Mouse (Mus musculus) MEL (cell line): ENCODE data around the gene Rfxank. TPM values are rescaled to one million over a fixed set of nuclear protein-coding genes. Genes with fewer than 3 reads are reported as not detected.

Experiments used
- DNase-seq: peaks from one replicate; pipeline ENCODE4 v3.0.0; 2011; ENCODE audit warnings: low read depth, low spot score
- H3K27ac ChIP-seq: 2 replicates; pipeline ENCODE4 v1.5.1; 2012; ENCODE audit warnings: low read depth, mild to moderate bottlenecking, control low read depth, low read length, moderate library complexity; ENCODE audit not compliant: control insufficient read depth
- H3K27me3 ChIP-seq, 2 experiments: fragments of 150-350 bp in 1 of 2; sonication (generic) in 1 of 2; 2 replicates each; pipeline ENCODE4 v1.6.1; 2012; ENCODE audit warnings: low read length in 2 of 2, mild to moderate bottlenecking in 2 of 2, improper control_type of control experiment in 1 of 2, moderate library complexity in 1 of 2; ENCODE audit not compliant: insufficient read depth in 2 of 2, control insufficient read depth in 1 of 2
- H3K36me3 ChIP-seq, 2 experiments: 2 replicates each; pipeline ENCODE4 v1.6.1; 2012 to 2014; ENCODE audit warnings: low read length in 2 of 2, improper control_type of control experiment in 1 of 2, inconsistent platforms in 1 of 2, mild to moderate bottlenecking in 1 of 2; ENCODE audit not compliant: insufficient read depth in 2 of 2, control insufficient read depth in 1 of 2
- H3K4me1 ChIP-seq, 2 experiments: fragments of 150-350 bp in 1 of 2; sonication (generic) in 1 of 2; 2 replicates each; pipeline ENCODE4 v1.6.1; 2012; ENCODE audit warnings: low read length in 2 of 2, improper control_type of control experiment in 1 of 2, mild to moderate bottlenecking in 1 of 2; ENCODE audit not compliant: insufficient read depth in 2 of 2, control insufficient read depth in 1 of 2
- H3K4me3 ChIP-seq, 2 experiments: fragments of 150-350 bp in 1 of 2; sonication (generic) in 1 of 2; 2 replicates each; pipeline ENCODE4 v1.5.1; 2012; ENCODE audit warnings: low read depth in 2 of 2, low read length in 2 of 2, mild to moderate bottlenecking in 2 of 2, moderate library complexity in 2 of 2, control low read depth in 1 of 2, improper control_type of control experiment in 1 of 2; ENCODE audit not compliant: control insufficient read depth in 1 of 2, insufficient read depth in 1 of 2
- H3K79me2 ChIP-seq: 2 replicates; pipeline ENCODE4 v1.6.1; 2012; ENCODE audit warnings: mild to moderate bottlenecking, low read length, moderate library complexity; ENCODE audit not compliant: control insufficient read depth, poor library complexity, insufficient read depth
- H3K9ac ChIP-seq: 2 replicates; pipeline ENCODE4 v1.6.1; 2012; ENCODE audit warnings: low read depth, mild to moderate bottlenecking, control low read depth, low read length, moderate library complexity; ENCODE audit not compliant: control insufficient read depth, poor library complexity, severe bottlenecking
- H3K9me3 ChIP-seq: fragments of 150-350 bp; sonication (generic); replicated peaks from 2 replicates; pipeline ENCODE4 v1.6.1; 2012; ENCODE audit warnings: mild to moderate bottlenecking, low read length, improper control_type of control experiment, moderate library complexity; ENCODE audit not compliant: insufficient read depth
- CHD2 ChIP-seq: IDR thresholded peaks from 2 replicates; pipeline ENCODE4 v1.6.1; 2011; ENCODE audit warnings: low read length, improper control_type of control experiment
- E2F4 ChIP-seq: IDR thresholded peaks from 2 replicates; pipeline ENCODE4 v1.6.1; 2011; ENCODE audit warnings: low read depth, low read length, improper control_type of control experiment, borderline replicate concordance
- ELF1 ChIP-seq: IDR thresholded peaks from 2 replicates; pipeline ENCODE4 v1.6.1; 2014; ENCODE audit warnings: low read depth, mild to moderate bottlenecking, inconsistent platforms, low read length, improper control_type of control experiment, moderate library complexity
- ETS1 ChIP-seq: IDR thresholded peaks from 2 replicates; pipeline ENCODE4 v1.6.1; 2012; ENCODE audit warnings: low read depth, mild to moderate bottlenecking, inconsistent platforms, low read length, improper control_type of control experiment, moderate library complexity
- GATA1 ChIP-seq: IDR thresholded peaks from 2 replicates; pipeline ENCODE4 v1.6.1; 2011; ENCODE audit warnings: low read depth, low read length, improper control_type of control experiment
- HCFC1 ChIP-seq: IDR thresholded peaks from 2 replicates; pipeline ENCODE4 v1.6.1; 2012; ENCODE audit warnings: low read depth, mild to moderate bottlenecking, inconsistent platforms, low read length, improper control_type of control experiment, moderate library complexity
- JUND ChIP-seq: IDR thresholded peaks from 2 replicates; pipeline ENCODE4 v1.6.1; 2011; ENCODE audit warnings: low read depth, mild to moderate bottlenecking, improper control_type of control experiment, low read length
- MAX ChIP-seq: IDR thresholded peaks from 2 replicates; pipeline ENCODE4 v1.6.1; 2011; ENCODE audit warnings: low read length, improper control_type of control experiment
- MEF2A ChIP-seq: IDR thresholded peaks from 2 replicates; pipeline ENCODE4 v1.6.1; 2014; ENCODE audit warnings: low read depth, mild to moderate bottlenecking, inconsistent platforms, low read length, improper control_type of control experiment; ENCODE audit not compliant: poor library complexity, insufficient replicate concordance, severe bottlenecking; ENCODE audit errors: extremely low read depth
- MXI1 ChIP-seq: IDR thresholded peaks from 2 replicates; pipeline ENCODE4 v1.6.1; 2011; ENCODE audit warnings: mild to moderate bottlenecking, low read depth, low read length, improper control_type of control experiment
- MYC ChIP-seq: IDR thresholded peaks from 2 replicates; pipeline ENCODE4 v1.6.1; 2011; ENCODE audit warnings: low read depth, mild to moderate bottlenecking, low read length, improper control_type of control experiment, moderate library complexity
- NRF1 ChIP-seq: IDR thresholded peaks from 2 replicates; pipeline ENCODE4 v1.6.1; 2014; ENCODE audit warnings: low read depth, mild to moderate bottlenecking, inconsistent platforms, low read length, improper control_type of control experiment, moderate library complexity; ENCODE audit not compliant: poor library complexity, insufficient read depth, severe bottlenecking
- RAD21 ChIP-seq: IDR thresholded peaks from 2 replicates; pipeline ENCODE4 v1.6.1; 2011; ENCODE audit warnings: mild to moderate bottlenecking, low read depth, low read length, improper control_type of control experiment
- SIN3A ChIP-seq: IDR thresholded peaks from 2 replicates; pipeline ENCODE4 v1.6.1; 2012; ENCODE audit warnings: low read length, improper control_type of control experiment, inconsistent platforms
- TAL1 ChIP-seq: IDR thresholded peaks from 2 replicates; pipeline ENCODE4 v1.6.1; 2012; ENCODE audit warnings: mild to moderate bottlenecking, inconsistent platforms, low read length, moderate library complexity, mixed read lengths
- UBTF ChIP-seq: IDR thresholded peaks from 2 replicates; pipeline ENCODE4 v1.6.1; 2012; ENCODE audit warnings: low read depth, mild to moderate bottlenecking, inconsistent platforms, low read length, improper control_type of control experiment, moderate library complexity, borderline replicate concordance; ENCODE audit not compliant: insufficient read depth
- USF1 ChIP-seq: IDR thresholded peaks from 2 replicates; pipeline ENCODE4 v1.6.1; 2014; ENCODE audit warnings: low read depth, mild to moderate bottlenecking, inconsistent platforms, low read length, improper control_type of control experiment, moderate library complexity
- USF2 ChIP-seq, 2 experiments: IDR thresholded peaks; 2 replicates each; pipeline ENCODE4 v1.6.1; 2011 to 2012; ENCODE audit warnings: improper control_type of control experiment in 2 of 2, low read length in 2 of 2, borderline replicate concordance in 1 of 2, inconsistent platforms in 1 of 2, low read depth in 1 of 2, mild to moderate bottlenecking in 1 of 2; ENCODE audit not compliant: insufficient read depth in 1 of 2
- ZMIZ1 ChIP-seq: IDR thresholded peaks from 2 replicates; pipeline ENCODE4 v1.6.1; 2012; ENCODE audit warnings: low read depth, mild to moderate bottlenecking, inconsistent platforms, low read length, improper control_type of control experiment, moderate library complexity
- polyA plus RNA-seq, 2 experiments: library from polyadenylated mRNA; stranded (reverse) in 1 of 2; unstranded in 1 of 2; fragments of >175 nt in 1 of 2; fragments of >200 nt in 1 of 2; gene quantifications; 2 replicates each; pipeline versions ENCODE4 v1.2.1 to v1.2.4; 2012; ENCODE audit warnings: low replicate concordance in 2 of 2, low read depth in 1 of 2; ENCODE audit not compliant: insufficient read length in 2 of 2, insufficient read depth in 1 of 2, missing spikeins in 1 of 2
- total RNA-seq: library from RNA; depleted of rRNA; stranded (reverse); fragments of 300-350 nt; gene quantifications from 2 replicates; pipeline ENCODE4 v1.2.3, GENCODE M21; 2012

The Rfxank gene
- total and polyA plus RNA-seq, 3 experiments = 5.0 to 7.2 TPM; not detected in 1

- H3K79me2 ChIP-seq = no peaks in the 10 kb centered on the region
- DNase-seq = peak; percentile 36
- H3K9ac ChIP-seq = no peak overlapping the region
- no peak overlapping the region for H3K27ac ChIP-seq
- TF ChIP-seq ZMIZ1 = no peak
- no peak for TF ChIP-seq RAD21
- TF ChIP-seq NRF1 = no peak
- no peak for TF ChIP-seq JUND
- no peak for TF ChIP-seq USF1
- no peaks in the 10 kb centered on the region for H3K4me1 ChIP-seq
- no peaks in the 10 kb centered on the region for H3K9me3 ChIP-seq
- 0 out of 4 replicates have a peak, but pooled peaks cover 0 to 3% of the 10 kb centered on the region in 2 experiments for H3K27me3 ChIP-seq
- H3K4me3 ChIP-seq = no peak overlapping the region
- H3K36me3 ChIP-seq = no peaks in the 10 kb centered on the region
Measured at GRCm38 (mm10) chr8:70118726-70119700, 19.9 kb downstream of the Rfxank start.

GRCm38 (mm10) chr8:70117611-70118010, 21.3 kb downstream of the Rfxank start:
- Histone ChIP-seq H3K79me2 (no peaks in the 10 kb centered on the region), H3K9me3 (no peaks in the 10 kb centered on the region), H3K27me3 (0 out of 4 replicates have a peak, but pooled peaks cover 0 to 3% of the 10 kb centered on the region in 2 experiments), H3K36me3 (no peaks in the 10 kb centered on the region), H3K27ac (no peak overlapping the region), H3K4me3 (no peak overlapping the region), H3K4me1 (no peaks in the 10 kb centered on the region), H3K9ac (no peak overlapping the region)
- TF ChIP-seq CHD2 (no peak), SIN3A (peak; percentile 89)
- DNase-seq = peak; percentile 83

- Histone ChIP-seq H3K9ac (no peak overlapping the region), H3K9me3 (no peaks in the 10 kb centered on the region), H3K4me1 (no peaks in the 10 kb centered on the region), H3K4me3 (no peak overlapping the region), H3K36me3 (no peaks in the 10 kb centered on the region), H3K27me3 (0 out of 4 replicates have a peak, but pooled peaks cover 0 to 3% of the 10 kb centered on the region in 2 experiments), H3K27ac (no peak overlapping the region), H3K79me2 (no peaks in the 10 kb centered on the region)
- no peak for DNase-seq
- TF ChIP-seq TAL1 (no peak), USF2 (IDR thresholded peaks at IDR 0.05; ENCODE audit: borderline replicate concordance in 1 of 2, insufficient read depth in 1 of 2, low read depth in 1 of 2, low read length in 2 of 2) (no peak), ELF1 (no peak), MEF2A (no peak), MYC (no peak), JUND (no peak), MXI1 (no peak), MAX (no peak), GATA1 (no peak), UBTF (no peak), HCFC1 (no peak), ETS1 (no peak), E2F4 (no peak)
Measured at GRCm38 (mm10) chr8:70114892-70115291, 24.1 kb downstream of the Rfxank start.
